Mouse (Mus musculus): ENCODE results near the gene Ubald1. TPM values are rescaled to one million over a fixed set of nuclear protein-coding genes. Genes with fewer than 3 reads are reported as not detected.

Gene Ubald1
- total RNA-seq (2021) = 10 to 100 TPM; 26.1 to 27.0 TPM
- long read RNA-seq, experiment 1, full-length matches to known transcripts = 22 of 47 reads
- long read RNA-seq, experiment 1, partial matches to known transcripts = 0 of 47 reads
- long read RNA-seq, experiment 1, other reads (novel, unspliced or antisense) = 25 of 47 reads
- long read RNA-seq, experiment 2, full-length matches to known transcripts = 35 of 45 reads
- long read RNA-seq, experiment 2, partial matches to known transcripts = 0 of 45 reads
- long read RNA-seq, experiment 2, other reads (novel, unspliced or antisense) = 10 of 45 reads

DNA sequence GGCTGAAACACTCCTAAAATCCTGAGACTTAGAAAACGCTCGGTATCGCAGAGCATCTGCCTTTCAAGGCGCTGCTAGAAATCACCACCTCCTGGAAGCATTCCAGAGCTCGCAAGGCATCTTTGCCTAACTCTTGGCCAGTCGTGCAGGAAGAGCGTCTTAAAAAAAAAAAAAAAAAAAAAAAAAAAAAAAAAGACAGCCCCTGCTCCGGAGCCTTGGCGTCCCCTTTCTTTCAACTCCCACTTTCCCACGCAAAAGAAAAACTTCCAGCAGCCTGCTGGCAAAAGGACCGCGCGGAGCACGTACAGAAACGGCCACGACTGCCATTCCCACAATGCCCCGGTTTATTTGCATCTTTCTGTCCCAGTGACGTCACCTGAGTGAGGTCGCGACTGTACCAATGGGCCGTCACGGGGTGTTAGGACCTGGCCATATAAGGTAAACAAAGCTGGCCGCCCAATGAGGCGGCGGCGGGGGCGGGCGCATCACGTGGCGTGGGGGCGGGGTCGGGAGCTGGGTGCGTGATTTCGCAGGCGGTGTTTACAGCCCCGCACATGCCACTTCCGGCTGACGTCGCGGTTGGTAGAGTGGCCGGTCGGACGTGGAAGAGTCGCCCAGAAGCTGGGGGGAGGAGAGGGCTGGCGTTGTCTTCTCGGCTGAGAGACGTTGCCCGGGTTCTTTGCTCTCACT lies at the start of gene Ubald1:
TSS of gene Ubald1 (minus strand) at position 180 of the 690 bp plus-strand sequence.
- peak; percentile 99 for DNase-seq

DNA sequence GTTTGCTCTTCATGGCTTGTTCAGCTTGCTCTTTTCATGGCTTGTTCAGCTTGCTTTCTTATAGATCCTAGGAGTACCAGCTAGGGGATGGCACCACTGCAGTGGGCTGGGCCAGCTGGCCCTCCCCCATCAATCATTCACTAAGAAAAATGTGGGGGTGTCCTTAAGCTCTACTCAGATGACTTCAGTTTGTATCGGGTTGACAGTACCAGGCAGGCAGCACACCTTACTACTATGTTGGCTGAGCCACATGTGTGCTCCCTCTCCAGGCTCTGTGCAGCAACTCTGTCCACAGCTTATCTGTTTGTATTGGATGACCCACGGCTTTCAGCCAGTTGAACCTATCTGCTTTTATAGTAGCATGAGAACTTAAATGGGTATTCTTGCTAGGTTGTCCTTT lies 48.4 kb upstream of the Ubald1 start:
- DNase-seq = no peak

DNA sequence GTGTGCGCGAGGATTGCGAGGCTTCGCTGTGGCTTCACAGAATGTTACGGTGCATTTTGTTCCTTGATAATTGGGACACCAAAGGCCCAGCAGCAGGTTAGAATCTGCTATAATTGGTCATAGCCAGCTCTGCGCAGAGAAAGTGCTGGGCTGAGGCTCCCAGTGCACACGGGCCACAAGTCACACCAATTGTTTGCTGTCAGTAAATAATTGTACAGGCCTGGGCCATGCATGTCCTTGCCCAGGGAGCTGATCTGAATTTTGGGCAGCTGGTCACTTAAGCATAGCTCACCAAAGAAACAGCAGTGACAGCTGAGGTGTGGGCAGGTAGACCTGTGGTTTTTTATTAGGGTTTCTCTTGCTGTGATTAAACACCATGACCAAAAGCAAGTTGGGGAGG lies 47.9 kb upstream of the Ubald1 start:
- DNase-seq = no peak

DNA sequence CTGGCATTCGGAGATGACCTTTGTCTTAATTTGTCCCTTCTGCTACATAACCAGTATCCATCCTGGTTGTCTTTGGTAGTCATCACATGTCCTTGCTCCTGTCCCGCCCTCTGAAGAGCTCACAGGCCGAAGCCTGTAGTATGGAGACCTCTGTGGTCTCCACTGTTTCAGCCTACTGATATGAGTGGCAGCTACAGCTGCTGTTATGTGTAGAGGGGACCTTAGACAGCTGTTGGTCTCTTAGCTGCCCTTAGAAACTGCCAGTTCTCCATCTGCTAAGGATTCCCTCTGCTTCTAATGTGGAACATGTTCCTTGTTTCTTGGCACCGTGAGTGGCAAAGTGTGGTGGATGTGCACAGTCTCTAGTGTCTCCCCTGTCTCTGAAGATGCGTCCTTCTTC lies 43.9 kb upstream of the Ubald1 start:
- DNase-seq = no peak

DNA sequence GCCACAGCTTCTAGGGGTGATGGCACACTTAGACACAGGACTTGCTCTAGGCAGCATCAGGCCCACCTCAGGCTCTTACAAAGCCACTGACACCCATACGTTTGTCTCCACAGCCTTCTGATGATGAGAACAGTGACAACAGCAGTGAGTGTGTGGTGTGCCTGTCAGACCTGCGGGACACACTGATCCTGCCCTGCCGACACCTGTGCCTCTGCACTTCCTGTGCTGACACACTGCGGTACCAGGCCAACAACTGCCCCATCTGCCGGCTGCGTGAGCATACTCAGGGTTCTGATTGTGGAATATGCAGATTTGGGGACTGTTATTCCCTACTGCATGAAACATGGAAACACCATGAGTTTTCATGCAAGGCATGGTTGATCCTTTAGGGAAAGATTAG lies 42.4 kb upstream of the Ubald1 start:
- no peak for DNase-seq

DNA sequence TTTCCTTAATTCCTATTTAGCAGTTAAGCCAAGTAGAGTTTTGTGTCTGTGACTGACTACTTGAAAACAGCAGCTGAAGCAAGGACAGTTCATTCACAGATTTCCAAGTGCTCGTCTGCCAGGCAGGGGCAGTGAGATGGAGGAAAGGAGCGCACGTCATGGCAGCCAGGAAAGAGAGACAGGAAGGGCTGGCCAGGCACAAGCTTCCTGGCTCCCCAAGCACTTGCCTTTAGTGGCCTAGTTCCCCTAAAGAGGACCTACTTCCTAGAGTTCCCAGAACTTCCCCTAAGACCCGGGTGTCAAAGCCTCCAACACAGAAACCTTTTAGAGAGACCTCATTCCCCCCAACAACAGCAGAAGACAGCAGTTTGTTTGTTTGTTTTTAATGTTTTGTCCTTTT lies 40.4 kb upstream of the Ubald1 start:
- DNase-seq = no peak

DNA sequence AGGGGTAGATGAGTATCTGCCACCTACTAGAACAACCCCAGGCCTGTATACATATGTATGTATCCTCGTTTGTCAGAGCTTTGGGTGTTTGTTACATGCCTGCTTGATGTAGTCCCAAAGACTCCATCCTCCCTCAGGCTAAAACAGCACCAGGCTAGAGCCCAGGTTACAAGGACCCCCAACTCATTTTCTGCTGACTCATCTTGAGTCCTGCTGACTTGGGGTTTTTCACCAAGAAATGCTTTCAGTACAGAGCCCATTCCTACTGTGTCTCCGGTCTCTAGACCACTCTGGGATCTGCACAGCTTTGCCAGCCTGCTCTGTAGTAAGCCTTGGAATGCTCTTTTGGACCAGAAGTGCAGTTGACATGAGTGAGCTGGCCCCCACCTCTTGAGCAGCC lies 36.5 kb upstream of the Ubald1 start:
- DNase-seq = no peak

DNA sequence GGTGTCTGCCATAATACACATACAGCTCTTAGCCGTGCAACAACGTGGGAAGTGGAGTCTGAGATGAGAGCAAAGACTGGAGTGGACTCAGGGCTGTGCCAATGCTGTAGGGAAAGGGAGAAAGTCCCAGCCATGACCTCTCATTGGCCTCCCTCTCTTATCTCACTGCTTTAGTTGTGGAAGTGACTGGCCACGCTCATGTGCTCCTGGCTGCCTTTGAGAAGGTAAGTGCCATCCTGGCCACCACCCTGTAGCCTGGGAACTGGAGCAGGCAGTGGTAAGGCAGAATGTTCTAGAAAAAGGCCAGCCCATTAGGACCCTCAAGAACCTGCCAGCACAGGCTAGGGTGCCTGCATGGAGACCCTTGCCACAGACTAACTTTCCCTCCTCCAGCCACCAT lies 35.8 kb upstream of the Ubald1 start:
- no peak for DNase-seq

DNA sequence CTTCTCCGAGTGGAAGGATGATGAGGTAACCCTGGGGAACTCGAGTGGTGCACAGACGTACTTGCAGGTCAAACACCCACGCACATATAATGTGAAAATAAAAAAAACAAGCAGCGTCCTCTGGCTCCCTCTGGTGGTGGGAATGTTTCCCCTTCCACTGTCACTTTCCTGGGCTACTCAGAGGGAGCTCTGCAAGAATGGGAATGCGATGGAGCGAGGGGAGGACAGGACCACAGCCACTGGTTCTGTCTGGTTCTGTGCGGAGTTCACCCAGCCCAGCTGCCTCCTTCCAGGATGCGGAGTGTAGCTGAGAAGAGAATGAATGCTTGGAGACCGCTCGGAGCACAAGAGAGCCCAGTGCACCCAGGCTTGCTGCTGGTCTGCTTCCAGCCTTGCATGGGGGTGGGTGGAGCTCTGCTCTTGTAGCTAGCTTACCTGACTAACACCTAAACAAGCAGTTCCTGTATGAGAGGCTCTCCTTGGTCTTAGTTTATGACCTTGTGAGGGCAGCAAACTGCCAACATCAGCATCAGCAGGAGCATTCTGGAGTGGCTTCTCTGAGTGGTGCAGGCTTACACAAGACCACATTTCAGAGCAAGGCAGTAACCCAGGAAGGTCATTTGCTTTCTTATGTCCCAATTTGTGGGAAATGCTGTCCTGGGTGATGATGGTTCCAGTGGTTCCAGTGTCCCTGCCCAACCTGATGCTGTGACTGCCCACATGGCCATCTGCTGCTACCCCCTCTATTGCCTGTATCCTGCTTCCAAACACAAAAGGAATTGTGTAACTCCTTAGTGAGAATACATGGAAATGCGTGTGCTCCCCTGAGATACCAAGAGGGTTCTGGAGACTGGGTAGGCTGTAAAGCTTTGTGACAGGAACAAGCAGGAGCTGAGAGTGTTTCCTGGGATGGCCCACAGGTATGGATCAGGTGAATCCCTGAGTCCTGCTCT lies 33.9 kb upstream of the Ubald1 start:
- DNase-seq = peak; percentile 59

DNA sequence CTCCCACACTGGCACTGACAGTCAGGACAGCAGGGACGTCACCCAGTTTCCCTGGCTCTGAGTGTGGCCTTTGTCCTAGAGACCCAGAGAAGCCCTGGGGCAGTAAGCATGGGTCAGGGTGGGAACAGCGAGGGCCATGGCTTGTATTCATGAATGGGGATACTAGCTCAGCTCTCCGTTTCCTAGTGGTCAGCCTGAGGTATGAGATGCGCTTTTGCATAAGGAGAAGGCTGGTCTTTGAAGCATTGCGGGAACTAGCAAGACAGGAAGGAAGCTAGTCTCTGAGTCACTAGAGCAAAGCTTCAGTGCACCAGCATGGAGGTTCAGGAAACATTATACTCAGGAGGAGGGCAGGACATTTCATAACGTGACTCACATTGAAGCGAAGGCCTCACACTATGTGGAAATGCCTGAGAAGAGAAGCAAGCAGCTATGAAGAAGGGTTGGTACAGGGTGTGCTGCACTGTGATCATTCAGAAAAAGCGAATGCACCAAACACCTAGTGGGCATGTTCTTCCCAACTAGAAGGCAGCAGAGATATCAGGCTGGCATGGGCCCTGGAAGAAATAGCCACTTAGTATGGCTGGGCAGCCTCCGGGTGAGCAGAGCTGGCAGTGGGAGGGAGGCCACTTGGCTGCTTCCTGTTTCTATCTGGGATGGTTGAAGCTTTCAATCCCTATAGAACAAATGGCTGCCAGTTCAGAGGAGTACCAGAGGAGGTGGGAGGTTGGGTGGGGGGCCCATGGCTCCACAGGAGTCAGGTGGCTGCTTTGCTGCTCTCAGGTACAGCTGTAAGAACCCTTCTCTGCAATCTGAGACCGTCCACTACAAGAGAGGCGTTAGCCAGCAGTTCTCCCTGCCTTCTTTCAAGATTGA lies 33.0 kb upstream of the Ubald1 start:
- DNase-seq = no peak

DNA sequence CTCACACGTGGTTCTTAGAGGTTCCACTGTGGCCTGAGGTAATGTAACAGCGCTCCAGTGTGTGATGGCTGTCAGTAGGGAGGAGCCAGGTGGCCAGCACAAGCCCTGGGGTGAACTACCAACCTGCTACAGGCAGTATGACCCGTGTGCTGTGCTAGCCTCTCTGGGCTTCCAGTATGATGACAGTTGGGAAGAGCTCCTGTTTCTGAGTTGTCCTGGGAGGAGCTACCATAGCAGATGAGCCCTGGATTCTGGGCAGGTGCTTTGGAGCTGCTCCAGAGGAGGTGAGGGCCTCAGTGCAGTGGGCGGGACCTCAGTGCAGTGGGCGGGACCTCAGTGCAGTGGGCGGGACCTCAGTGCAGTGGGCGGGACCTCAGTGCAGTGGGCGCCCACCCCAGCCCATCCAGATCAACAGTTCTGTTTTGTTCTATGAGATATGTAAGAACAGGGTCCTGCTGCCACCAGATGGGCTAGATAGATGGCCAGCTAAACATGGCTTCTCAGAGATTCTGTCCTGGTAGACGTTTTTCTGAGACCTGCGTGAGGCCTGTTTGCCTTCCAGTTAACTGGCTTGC lies 32.0 kb upstream of the Ubald1 start:
- no peak for DNase-seq

DNA sequence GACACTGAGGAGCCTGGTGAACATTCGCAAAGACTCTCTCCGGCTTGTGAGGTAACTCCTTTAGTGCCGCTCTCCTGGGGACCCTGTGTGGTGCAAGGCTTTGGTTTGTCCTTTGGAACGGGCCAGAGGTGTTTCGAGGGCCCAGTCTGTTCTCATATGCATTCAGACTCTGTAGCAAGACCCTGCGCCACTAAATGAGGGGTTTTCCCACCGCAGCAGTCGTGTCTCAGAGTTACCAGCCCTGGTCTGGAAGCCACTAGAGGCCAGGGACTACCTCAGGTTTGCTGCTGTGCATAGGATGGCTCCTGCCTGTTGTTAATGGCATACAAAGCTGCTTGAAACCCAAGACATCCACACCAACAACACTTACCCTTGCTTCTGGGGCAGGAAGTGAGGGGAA lies 30.6 kb upstream of the Ubald1 start:
- no peak for DNase-seq

DNA sequence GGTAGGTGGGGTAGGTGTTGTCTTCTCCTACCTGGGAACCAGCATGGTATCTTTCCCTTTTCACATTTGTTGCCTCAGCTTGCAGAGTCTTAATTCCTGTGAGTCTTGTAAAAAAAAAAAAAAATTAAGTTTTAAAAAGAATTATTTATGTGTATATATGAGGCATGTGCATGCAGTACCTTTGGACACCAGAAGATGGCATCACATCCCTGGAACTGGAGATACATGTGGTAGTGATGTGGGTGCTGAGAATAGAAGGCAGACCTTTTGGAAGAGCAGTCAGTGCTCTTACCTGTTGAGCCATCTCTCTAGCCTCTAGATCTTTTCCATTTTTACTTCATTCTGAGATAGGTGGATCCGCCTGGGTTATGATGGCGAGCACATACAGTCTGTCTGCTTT lies 29.6 kb upstream of the Ubald1 start:
- DNase-seq = no peak

DNA sequence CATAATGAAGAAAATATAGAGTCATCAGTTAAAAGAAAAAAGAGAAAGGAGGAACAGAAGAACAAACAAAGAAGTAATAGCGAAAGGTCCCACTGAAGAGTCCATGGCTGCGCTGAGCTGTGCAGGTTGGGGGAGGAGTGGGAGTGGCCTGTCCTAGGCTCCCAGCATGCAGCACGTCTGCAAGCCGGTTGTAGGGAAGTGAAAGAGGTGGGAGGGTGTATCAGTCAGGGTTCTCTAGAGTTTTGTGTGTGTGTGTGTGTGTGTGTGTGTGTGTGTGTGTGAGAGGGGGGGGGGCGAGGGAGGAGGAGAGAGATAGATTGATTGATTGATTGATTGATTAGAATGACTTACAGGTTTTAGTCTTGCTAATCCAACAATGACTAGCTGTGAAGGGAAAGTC lies 27.9 kb upstream of the Ubald1 start:
- DNase-seq = no peak

DNA sequence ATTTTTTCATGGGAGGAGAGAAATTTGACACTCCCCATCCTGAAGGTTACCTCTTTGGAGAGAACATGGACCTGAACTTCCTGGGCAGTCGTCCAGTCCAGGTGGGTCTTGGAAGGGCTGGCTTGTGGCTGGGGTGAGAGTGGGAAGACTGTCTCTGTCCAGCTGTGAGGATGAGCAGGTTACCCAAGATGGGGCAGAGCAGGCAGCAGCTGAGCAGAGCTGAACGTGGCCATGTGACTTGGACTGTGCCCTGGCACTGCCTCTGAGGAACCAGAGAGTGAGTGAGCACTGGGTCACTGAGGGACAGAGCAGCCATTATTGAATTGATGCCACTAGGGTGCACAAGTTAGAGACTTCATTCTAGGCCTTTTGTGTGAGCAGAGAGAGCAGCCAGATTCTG lies 27.3 kb upstream of the Ubald1 start:
- DNase-seq = no peak

DNA sequence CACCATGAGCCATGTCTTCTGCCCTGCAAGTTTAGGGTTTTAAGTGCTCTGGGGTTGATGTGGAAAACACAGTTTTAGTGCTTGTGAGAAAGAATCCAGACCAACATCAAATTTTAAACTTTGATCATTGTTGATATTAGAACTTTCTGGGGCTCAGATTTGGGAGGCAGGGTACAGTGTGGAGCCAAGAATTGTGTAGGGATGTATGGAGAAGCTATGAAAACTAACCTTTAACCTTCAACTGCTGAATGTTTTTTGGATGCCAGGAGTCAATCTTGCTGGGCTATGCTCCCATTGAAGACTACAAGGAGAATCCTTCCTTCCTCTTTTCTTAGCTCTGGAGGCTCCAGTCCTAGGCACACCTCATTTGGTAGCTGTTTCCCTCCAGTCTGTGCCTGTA lies 26.4 kb upstream of the Ubald1 start:
- no peak for DNase-seq

DNA sequence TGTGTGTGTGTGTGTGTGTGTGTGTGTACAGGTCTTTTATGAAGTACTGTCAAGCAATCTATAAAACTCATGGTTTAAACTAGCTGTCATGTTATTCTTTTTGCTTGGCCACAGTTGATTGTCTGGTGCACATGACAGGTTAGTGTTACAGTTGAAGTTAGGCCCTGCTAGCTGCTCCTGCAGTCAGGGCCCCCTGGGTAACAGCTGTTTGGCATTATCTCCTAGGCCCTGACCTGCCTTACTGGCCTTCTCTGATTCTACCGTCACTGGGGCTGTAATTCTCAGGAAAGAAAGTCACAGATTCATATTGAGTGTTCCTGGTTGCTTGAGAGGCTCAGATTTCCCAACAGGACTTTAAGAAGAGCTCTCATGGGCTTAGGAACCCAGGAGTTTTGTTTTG lies 25.5 kb upstream of the Ubald1 start:
- DNase-seq = no peak

DNA sequence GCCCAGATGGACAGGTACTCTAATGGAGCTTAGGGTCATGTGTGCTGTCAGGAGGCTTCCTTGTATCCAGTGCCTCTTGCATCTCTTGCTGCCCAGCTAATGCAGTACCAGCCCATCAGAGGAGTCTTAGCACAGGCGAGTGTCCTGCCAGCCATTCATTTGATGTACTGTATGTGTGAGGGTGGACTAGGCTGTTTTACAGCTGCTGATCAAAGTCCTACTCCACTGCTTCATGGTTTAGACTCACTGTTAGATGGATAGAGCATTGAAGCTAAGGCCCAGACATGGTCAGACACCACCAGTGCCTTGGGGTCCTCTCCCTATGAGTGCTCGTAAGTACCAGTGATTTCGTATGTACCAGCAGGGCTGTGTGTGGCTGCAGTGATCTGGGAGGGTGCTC lies 24.8 kb upstream of the Ubald1 start:
- no peak for DNase-seq

DNA sequence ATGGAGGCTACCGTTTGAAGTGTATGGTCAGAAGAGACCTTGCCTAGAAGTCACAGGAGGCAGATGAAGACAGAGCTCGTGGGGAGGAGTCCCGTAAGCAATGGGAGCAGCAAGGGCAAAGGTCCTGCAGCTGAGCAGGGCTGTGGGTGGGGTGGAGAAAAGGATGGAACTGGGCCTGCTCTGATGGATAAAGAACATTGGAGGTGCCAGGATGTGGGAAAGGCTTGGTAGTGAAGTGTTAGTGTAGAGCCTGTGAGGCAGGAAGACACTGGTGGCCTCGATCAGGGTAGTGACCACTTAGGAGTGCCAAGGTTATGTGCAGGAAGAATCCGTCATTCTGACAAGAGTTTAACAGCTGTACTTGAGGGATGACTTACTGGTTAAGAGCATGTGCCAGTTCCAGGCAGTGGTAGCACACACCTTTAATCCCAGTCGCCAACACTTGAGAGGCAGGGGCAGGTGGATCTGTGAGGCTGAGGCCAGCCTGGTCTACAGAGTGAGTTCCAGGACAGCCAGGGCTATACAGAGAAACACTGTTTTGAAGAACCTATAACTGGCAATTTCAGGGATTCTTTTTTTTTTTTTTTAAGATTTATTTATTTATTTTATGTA lies 23.5 kb upstream of the Ubald1 start:
- peak; percentile 50 for DNase-seq

DNA sequence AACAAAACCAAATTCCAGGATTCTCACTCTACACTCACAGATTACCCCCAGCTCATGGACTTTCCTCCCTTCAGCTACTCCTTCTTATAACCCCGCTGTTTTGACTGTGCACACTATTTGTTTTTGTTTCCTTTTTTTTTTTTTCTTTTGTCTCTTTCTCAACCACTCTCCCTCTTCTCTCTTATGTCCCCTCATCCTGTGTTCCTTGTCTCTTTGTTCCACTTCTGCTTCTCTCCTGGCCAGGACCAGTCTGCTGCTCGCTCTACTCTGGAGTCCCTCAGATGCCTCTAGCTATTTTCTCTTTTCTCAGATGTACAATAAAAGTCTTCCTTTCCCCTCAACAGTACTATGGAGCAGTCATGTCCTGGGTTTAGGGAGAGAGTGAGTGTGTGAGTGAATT lies 22.3 kb upstream of the Ubald1 start:
- no peak for DNase-seq

DNA sequence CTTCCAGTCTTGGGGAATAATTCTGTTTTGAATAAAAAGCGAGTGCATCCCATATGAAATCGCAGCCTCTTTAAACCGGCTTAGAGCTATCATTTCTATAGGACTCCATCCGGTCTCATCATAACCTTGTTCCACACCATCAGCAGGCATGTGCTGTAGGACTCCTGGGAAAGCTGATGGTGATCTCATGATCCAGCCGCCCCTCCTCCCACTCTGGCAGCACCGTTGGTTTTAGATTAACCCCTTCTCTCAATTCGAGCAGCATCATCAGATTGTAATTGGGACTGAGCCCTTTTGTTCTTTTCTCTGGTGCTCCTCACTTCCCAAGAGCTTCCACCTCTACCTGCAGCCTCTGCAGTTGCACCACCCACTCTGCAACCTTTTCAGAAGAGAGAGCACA lies 21.1 kb upstream of the Ubald1 start:
- no peak for DNase-seq

Measured in gastrocnemius, postnatal 25 days (tissue).